Mouse (Mus musculus) kidney, postnatal 4 days (tissue): ENCODE results near the gene Acrv1.
"Not testable (repeated sequence)": the region's sequence is repeated elsewhere in the genome, so short reads cannot be mapped to it uniquely, and the experiment has no call there.

Source experiments
- DNase-seq, 2 experiments: peaks; one replicate each; pipeline ENCODE4 v3.0.0; 2021; ENCODE audit warnings: mixed read lengths in 2 of 2

The Acrv1 gene

GRCm38 (mm10) chr9:36692920-36693319, at the start of gene Acrv1:
Gene Acrv1 (plus strand): TSS chr9:36693220.
- no peak for DNase-seq

- not testable (repeated sequence) for DNase-seq
Observed at GRCm38 (mm10) chr9:36643276-36643675, 49.7 kb upstream of the Acrv1 start, which contains the start of gene A630095E13Rik. Gene A630095E13Rik (minus strand): TSS chr9:36643376.

DNA sequence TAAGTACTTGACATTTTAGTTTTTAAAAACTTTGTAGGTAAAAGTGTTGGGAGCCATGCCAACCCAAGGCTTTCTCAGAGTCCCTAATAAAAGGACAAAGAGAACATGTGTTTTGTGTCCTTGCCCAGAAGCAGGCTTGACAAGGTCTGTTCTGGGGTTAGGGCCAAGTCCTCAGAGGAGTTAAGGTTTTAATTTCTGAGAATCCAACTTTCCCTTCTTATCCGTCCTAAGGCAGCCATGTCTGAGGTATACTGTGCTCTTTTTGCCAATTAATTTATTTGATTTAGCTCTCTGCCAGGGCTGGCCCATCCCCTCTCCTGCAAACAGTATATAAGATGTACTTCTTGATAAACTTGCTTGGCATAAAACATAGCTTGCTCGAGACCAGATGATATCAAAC, 11.6 kb upstream of the Acrv1 start:
- DNase-seq = no peak

DNA sequence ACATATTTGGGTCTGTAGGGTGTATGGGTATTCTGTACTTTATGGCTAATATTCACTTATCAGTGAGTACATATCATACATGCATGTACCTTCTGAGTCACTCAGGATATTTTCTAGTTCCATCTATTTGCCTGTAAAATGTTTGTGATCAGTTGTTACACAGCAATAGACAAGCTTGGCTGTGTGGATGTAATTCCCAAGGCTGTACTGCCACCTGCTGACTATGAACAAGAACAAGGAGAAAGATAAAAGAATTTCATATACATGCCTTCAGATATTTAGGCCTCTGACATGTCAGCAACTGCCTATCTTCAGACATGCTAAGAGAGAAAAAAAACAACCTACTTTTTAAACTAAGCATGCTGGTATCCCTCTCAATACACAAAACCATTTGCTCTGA, 5.7 kb upstream of the Acrv1 start:
- DNase-seq = peak; percentile 12 to 26

DNA sequence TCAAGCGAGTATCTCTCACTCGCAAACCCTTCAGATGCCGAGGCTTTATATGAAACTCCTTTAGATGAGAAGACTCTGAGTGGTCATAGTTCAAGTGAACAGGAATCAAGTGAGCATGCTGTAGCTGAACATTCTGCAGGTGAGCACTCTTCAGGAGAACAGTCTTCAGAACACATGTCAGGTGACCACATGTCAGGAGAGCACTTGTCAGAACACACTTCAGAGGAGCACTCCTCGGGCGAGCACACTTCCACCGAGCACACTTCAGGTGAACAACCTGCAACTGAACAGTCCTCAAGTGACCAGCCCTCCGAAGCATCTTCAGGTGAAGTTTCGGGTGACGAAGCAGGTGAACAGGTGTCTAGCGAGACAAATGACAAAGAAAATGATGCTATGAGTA, 1.3 kb downstream of the Acrv1 start:
- no peak for DNase-seq

DNA sequence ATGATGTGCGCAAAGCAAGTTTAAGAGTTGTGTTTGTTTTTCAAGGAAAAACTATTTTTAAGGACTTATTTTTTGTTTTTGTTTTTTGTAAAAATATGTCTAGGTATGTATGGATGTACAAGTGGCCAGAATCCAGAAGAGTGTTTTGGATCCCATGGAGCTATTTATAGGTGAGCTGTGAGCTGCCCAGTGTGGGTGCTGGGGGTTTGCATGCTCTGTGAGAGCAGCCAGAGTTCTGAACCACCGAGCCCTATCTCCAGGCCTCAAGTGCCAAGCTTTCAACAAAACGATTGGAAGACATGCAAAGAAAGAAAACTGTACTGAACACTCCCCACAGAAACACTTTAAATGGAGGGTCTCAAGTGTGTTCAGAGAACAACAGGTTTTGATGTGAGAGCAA, 12.9 kb downstream of the Acrv1 start:
- no peak for DNase-seq

GRCm38 (mm10) chr9:36707304-36707703, 14.3 kb downstream of the Acrv1 start:
- DNase-seq = no peak

DNA sequence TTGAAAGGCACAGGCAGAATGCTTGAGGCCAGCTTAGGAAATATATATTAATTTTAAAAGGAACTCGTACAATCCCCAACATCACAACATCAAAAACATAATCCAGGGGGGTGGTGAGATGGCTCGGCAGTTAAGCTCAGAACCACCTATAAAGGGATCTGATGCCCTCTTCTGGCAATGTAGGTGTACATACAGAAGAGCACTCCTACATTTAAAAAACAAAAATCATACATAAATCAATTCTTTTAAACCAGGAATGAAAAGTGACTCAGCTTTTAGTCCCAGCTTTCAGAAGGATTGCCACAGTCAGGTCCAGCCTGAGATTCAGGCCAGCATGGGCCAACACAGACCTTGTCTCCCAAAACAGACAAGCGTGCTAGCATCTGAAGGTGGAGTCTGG, 23.6 kb downstream of the Acrv1 start:
- DNase-seq = no peak

GRCm38 (mm10) chr9:36726131-36727033, 33.4 kb downstream of the Acrv1 start:
- peak; percentile 93 to 95 for DNase-seq

DNA sequence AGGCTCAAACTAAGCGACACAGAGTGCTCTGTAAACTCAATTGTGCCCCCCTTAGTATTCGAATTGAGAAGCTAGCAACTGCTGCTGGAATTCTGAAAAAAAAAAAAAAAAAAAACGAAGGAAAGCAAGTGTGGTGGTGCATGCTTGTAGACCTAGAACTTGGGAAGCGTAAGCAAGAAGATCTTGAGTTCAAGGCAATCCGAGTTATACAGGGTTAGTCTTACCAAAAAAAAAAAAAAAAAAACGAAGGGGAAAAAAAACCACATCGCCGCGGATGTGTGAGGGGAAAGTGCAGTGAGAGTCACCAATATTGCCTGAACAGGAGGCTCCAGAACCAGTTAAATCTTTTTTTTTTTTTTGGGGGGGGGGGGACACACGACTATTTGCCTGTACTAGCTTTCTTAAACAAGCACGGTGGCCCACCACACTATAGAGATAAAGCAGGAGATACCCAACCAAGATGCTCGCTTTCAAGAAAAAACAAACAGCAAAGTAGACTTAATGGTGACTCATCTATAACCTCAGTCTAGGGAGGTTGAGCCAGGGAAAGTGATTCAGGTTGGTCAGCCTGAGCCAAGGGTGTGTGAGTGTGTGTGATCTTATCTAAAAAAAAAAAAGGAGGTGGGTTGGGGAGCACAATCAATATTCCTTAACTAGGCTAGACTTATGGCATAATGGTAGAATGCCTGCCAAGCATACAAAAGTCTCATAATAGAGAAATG, 34.2 kb downstream of the Acrv1 start, which contains the start of gene Chek1:
Gene Chek1 (minus strand): TSS at position 32 of the 722 bp plus-strand sequence.
- no peak for DNase-seq
